Mouse (Mus musculus) olfactory bulb, adult 2 months (tissue): ENCODE results near the gene Kprp.

Experiments used
- CTCF ChIP-seq: fragments of 200-500 bp; IDR thresholded peaks from 2 replicates; pipeline ENCODE4 v1.5.1; 2012; ENCODE audit warnings: low read depth, mild to moderate bottlenecking, low read length, moderate library complexity; ENCODE audit not compliant: insufficient read depth
- POLR2A ChIP-seq: fragments of 200-500 bp; IDR thresholded peaks from 2 replicates; pipeline ENCODE4 v1.6.1; 2012; ENCODE audit warnings: mild to moderate bottlenecking, low read depth, low read length, moderate library complexity; ENCODE audit not compliant: insufficient read depth

DNA sequence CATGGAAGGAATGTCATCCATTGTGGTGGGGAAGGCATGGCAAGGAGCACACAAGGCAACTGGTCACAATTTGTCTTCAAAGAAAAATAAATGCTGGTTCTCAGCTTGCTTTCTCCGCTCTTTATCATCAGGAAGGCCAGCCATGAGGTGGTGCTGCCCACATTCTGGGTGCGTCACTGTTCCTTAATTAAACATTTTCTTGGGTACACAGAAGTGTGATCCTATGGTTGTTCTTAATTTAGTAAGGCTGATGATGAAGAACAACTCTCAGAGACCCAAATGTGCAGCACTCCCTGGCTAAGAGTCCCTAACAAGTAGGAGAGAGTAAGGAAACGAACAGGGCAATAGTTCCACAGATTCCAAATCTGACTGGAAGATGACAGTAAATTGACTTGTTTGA, 47.1 kb upstream of the Kprp start:
- TF ChIP-seq CTCF (no peak), POLR2A (no peak)
